Mouse (Mus musculus): ENCODE measurements around the gene Fnip2.

Gene Fnip2

DNA sequence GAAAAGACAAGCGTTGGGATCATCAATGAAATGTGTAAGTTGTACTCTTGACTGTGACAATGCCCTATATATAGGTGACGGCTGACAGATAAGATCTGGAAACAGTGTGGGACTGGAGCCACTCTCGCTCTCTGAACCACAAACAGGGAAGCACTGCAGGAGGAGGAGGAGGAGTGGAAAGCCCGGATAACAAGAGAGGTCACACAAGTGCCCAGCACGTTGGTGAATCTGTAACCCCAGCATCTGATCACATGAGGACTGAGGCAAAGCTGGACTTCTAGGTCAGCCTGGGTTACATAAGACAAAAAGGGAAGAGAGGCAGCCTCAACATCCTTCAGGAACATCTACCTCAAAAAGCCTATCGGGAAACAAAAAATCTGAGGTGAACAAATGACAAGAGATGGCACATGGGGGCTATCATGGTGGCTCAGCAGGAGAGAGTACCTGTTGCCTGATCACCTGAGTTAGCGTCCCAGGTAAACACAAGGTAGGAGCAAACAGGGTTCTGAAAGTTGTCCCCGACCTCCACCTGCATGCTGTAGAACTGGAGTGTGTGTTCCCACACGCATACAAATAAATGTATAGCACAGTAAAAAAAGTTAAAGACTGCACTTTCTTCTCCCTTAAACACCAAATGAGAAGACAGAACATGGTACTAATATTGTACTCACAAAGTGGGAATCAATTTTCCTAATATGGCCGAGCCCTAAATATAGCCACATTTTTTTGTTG is 2.6 kb downstream of the Fnip2 start:
- DNase-seq (ENCODE audit: low read depth, low spot score) = no peak

GRCm38 (mm10) chr3:79563511-79563910 is 4.1 kb downstream of the Fnip2 start:
- DNase-seq (ENCODE audit: low read depth, low spot score) = no peak

GRCm38 (mm10) chr3:79561784-79562715 is 5.5 kb downstream of the Fnip2 start:
- no peak for DNase-seq (ENCODE audit: low read depth, low spot score)

- no peak for DNase-seq (ENCODE audit: low read depth, low spot score)
These were observed 7.0 kb downstream of the Fnip2 start for GRCm38 (mm10) chr3:79560555-79560954.

- no peak for DNase-seq (ENCODE audit: low read depth, low spot score)
These were observed 7.9 kb downstream of the Fnip2 start for GRCm38 (mm10) chr3:79559773-79560045.

DNA sequence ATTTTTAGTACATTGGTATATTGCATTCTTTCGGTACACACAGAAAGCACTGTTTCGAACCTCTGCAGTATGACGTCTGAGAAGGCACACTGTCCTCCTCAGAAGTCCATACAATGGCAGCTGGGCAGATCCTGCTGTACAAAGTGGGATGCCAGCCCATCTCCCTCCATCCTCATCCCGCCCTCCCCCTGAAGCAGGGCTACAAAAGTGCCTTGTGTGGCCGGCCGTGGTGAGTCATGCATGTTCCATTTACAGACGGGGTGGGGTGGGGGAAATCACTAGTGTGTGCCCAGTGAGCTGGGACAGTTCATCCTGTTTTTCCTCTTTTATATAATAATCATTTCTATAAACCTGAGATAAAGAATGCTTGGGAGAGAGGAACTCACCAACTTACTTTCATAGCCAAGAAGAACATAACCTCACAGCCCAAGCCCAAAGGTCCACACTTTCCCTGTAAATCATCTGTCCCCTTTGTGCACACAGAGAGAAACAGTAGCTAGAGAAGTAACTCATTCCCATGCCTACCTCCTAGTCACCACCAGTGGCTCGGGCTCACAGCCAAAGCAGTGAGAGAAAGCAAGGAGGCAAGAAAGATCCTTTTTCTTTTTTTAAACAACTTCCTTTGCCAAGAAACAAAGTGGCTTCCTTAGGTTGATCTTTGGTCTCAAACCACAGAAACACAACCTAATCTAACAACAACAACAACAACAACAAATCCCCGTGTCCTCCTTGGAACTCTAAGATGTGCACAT is 8.4 kb downstream of the Fnip2 start:
- DNase-seq (ENCODE audit: low read depth, low spot score) = peak; percentile 55

GRCm38 (mm10) chr3:79555061-79555460 is 12.5 kb downstream of the Fnip2 start:
- no peak for DNase-seq (ENCODE audit: low read depth, low spot score)

DNA sequence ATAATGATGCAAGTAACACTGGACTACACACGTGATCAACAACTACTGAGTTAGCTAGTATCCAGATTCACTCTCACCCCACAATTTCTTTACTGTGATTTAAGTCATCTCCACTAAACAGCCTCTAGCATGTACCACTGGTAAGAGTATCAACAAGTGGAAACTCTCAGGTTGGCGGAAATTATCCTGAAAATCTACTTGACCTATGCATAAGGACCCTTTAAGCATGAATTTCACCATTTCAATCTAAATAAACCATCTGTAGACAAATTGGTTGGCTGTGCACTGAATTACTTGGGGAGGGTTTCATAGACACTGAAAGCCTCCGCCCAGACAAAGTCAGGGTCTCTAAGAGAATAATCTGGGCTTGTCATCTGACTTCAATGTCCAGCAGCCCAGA is 13.8 kb downstream of the Fnip2 start:
- no peak for DNase-seq (ENCODE audit: low read depth, low spot score)

- no peak for DNase-seq (ENCODE audit: low read depth, low spot score)
These were observed 15.6 kb downstream of the Fnip2 start for GRCm38 (mm10) chr3:79551826-79552552.

- DNase-seq (ENCODE audit: low read depth, low spot score) = peak; percentile 93
These were observed 17.7 kb downstream of the Fnip2 start for GRCm38 (mm10) chr3:79549751-79550393.

DNA sequence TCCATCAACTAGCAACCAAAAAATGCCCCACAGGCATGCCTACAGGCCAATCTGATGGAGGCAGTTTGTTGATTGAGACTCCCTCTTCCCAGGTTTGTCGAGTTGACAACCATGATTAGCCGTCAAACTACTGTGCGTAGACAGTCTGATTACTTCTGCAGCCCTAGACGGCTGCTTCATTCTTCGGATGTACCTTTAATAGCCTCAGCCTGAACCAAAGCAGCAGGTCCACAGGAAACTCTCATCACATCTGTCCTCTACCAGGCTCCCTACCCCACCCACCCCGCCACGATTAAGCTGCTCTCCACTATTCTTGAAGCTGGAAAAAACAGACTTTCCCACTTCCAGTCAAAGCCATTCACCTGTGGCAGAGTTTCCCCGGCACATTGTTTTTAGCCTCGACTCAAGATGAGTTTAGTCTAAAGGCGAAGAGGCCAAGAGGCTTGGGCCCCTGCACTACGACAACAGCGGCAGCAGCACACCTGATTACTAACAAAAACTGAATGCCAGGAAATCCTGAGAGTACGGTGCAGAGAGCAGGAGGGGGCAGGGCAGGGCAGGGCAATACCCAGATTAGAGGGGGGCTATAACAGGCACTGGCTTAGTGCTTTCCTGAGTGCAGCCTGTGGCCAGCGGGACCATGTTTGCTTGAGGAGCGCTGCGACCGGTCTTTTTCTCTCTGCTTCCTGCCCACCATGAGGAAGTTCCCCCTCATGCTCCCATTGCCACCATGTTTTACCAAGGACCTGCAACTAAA is 18.7 kb downstream of the Fnip2 start:
- no peak for DNase-seq (ENCODE audit: low read depth, low spot score)

- peak; percentile 81 for DNase-seq (ENCODE audit: low read depth, low spot score)
These were observed 25.0 kb downstream of the Fnip2 start for GRCm38 (mm10) chr3:79542585-79542984.

DNA sequence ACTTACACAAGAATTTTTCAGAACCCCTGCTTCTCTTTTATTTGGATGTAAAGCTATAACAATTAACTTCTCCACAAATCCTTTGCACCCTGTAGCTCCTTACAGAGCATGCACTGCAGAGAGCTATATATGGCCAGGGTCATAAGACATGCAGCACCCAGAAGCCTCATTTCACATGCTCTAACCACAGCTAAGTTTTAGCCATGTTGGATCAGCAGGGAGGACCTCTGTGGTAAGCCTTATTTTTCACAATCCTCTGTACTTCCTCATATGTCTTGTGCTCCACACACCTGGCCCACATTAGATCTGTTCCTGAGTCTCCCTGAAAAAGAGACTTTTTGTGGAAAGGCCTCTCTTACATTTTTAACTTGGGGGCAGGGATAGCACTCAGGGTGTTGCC is 27.9 kb downstream of the Fnip2 start:
- no peak for DNase-seq (ENCODE audit: low read depth, low spot score)

DNA sequence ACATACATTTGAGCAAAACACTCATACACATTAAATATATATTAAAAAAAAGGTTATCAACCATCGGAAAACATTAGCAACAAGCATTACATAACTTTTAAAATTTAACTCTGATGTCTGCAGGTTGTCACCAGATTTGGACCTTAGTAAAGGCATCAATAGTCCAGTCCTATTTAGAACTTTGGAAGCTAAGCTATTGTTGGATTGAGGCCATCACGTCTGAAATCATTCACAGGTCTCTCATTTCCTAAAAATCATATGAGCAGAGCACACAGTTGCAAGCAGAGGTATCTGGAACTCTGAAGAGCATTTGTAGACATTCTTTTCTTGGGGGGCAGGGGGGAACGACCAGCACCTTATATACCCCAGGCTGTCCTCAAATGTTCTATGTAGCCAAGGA is 28.5 kb downstream of the Fnip2 start:
- DNase-seq (ENCODE audit: low read depth, low spot score) = no peak

DNA sequence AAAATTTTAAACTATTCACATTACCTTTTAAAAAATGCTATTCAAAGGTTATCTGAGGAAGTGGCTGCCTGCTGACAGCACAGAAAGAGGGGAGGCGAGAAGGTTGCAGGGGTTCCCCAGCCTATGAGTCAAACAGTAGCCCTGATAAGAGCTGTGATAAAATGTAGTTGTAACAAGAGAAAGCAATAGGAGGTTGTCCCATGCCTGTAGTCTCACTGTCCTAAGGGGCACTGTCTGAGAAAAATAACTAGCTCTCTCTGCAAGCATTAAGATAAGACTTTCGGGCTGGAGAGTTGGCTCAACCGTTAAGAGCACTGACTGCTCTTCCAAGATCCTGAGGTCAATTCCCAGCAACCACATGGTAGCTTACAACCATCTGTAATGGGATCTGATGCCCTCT is 29.3 kb downstream of the Fnip2 start:
- no peak for DNase-seq (ENCODE audit: low read depth, low spot score)

DNA sequence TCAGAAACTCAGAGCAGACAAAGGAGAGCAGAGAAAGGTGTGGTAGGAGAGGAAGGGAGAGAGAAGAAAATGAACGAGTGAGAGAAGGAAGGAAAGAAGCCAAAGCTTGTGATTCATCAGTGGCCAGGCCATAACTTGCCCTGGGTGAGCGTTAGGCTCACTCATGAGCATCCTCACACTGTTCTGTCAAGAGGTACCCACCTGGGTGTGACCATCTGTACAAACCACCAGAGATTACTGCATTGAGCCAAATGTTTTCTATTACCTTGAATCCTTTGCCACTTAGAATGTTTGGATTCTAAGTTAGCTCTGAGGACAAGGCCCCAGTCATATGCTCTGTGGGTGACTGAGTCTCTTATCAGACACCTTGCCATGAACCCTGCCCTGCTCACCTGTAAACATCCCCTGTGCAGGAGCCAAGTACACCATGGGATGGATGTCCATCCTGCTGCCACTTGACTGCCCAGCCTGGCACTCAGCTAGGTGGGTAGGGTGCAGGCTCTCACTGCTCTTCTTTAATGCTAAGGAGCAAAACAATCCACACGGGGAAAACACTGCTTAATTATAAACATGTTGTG is 29.9 kb downstream of the Fnip2 start:
- DNase-seq (ENCODE audit: low read depth, low spot score) = peak; percentile 73

- DNase-seq (ENCODE audit: low read depth, low spot score) = peak; percentile 42
These were observed 30.6 kb downstream of the Fnip2 start for GRCm38 (mm10) chr3:79537023-79537422.

DNA sequence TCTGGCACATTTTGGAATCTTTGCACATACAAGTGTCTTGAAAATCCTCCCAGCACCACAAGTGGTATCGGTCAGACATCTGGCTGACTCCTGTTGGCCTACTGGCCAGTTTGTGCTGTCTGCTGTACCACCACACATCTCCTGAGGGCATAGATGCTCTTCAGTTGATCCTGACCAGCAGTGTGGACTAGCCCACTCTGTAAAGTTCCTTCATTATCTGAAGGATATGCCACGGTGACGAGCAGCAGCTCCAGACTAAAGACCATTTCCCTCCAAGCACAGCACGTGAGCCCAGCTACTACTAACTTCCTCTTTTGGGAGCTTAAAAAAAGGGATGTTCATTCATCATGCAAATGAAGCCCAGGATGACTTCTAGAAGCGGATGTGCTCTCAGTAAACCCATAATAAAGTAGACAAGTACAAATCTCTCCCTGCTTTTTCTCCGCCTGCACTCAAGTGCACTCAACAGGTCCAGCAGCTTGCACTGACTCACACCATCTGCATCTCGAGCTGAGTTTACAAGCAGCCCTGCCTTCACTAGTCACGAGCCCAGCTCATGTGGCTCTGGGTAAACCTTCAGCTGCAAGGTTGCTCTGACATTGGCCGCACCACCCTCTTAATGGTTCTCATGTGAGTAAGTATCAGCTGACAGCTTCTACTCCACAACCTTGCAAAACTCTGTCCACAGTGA is 35.9 kb downstream of the Fnip2 start:
- DNase-seq (ENCODE audit: low read depth, low spot score) = peak; percentile 94

DNA sequence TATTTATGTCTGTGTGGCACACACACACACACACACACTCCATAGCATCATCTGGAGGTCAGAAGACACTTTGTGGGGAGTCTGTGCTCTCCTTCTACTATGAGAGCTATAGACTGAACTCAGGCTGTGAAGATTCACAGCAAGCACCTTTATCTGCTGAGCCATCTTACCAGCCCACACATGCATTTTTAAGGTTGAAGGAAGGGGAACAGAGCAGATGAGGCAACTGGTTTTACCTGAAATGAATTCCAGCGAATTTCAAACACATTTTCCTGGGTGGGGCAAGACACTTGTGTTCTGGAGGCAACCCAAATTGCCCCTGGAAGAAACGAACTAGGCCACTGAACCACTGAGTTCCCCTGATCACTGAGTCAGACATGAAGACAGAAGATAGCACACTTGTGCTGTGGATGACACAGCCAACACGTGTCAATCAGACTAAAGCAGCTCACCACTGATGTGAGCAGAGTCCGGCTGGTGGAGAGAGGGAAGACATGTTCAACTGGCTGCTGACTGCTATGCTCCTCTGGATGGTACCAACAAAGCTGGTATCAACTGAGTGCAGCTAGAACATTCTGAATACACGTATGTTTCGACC is 38.0 kb downstream of the Fnip2 start:
- no peak for DNase-seq (ENCODE audit: low read depth, low spot score)
